Mouse (Mus musculus) megakaryocyte, embryonic 14.5 days (primary cell): Measurements from ENCODE around the gene Lbh. TPM values are rescaled to one million over a fixed set of nuclear protein-coding genes. Genes with fewer than 3 reads are reported as not detected.
A peak's percentile ranks its signal among the peaks of the same experiment; 100 is the strongest.

Experiments used
- H3K27me3 ChIP-seq: replicated peaks from 2 replicates; pipeline ENCODE3; 2012; ENCODE audit warnings: inconsistent platforms
- H3K36me3 ChIP-seq: replicated peaks from 2 replicates; pipeline ENCODE3; 2012; ENCODE audit warnings: low read length, inconsistent platforms, mixed read lengths
- H3K4me1 ChIP-seq: 2 replicates; pipeline ENCODE4 v1.6.1; 2012; ENCODE audit warnings: inconsistent platforms
- H3K4me3 ChIP-seq: replicated peaks from 2 replicates; pipeline ENCODE3; 2012; ENCODE audit warnings: moderate library complexity, mild to moderate bottlenecking, inconsistent platforms
- H3K9me3 ChIP-seq: 2 replicates; pipeline ENCODE4 v1.6.1; 2012; ENCODE audit warnings: inconsistent platforms
- FLI1 ChIP-seq: IDR thresholded peaks from 2 replicates; pipeline ENCODE4 v1.6.1; 2012; ENCODE audit warnings: low read length, inconsistent platforms, mixed read lengths
- GATA1 ChIP-seq: IDR thresholded peaks from 3 replicates; pipeline ENCODE4 v1.6.1; 2012; ENCODE audit warnings: mixed read lengths, low read length, inconsistent platforms, borderline replicate concordance
- polyA plus RNA-seq: library from polyadenylated mRNA; stranded (reverse); fragments of >175 nt; gene quantifications from 2 replicates; pipeline ENCODE4 v1.2.3, GENCODE M21; 2012; ENCODE audit warnings: low replicate concordance; ENCODE audit not compliant: insufficient read depth

Gene Lbh
- polyA plus RNA-seq, 1 experiment: 15.9 TPM

DNA sequence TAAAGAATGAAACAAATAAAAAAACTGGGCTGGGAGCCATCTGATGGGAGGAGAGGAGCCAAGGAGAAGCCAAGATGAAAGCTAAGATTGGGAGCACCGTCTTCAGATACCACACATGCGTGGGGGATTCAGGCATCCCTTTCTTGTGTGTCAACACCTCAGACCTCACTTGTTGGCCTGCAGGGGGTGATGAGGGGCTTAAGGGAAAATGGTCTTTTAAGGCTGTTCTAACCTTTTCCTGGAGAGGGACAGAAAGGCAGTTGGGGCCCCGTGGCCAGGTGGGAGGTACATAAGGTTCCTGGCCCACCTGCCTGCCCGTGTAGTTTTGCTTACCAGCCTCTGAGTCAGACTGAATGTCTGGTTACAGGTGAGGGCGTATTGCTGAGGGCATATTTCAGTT, 4.1 kb downstream of the Lbh start:
- no peak overlapping the region for H3K4me3 ChIP-seq
- no peaks in the 10 kb centered on the region for H3K9me3 ChIP-seq
- H3K36me3 ChIP-seq: peaks cover 59% of the 10 kb centered on the region
- H3K27me3 ChIP-seq: peaks cover 11% of the 10 kb centered on the region
- H3K4me1 ChIP-seq: peaks cover 56% of the 10 kb centered on the region
- no peak for TF ChIP-seq FLI1
- TF ChIP-seq GATA1: no peak

GRCm38 (mm10) chr17:72923283-72923682, 5.2 kb downstream of the Lbh start:
- H3K4me1 ChIP-seq: peaks cover 54% of the 10 kb centered on the region
- H3K4me3 ChIP-seq: no peak overlapping the region
- no peak for TF ChIP-seq FLI1
- TF ChIP-seq GATA1: no peak
- H3K27me3 ChIP-seq: peaks cover 11% of the 10 kb centered on the region
- H3K36me3 ChIP-seq: peaks cover 59% of the 10 kb centered on the region
- no peaks in the 10 kb centered on the region for H3K9me3 ChIP-seq

DNA sequence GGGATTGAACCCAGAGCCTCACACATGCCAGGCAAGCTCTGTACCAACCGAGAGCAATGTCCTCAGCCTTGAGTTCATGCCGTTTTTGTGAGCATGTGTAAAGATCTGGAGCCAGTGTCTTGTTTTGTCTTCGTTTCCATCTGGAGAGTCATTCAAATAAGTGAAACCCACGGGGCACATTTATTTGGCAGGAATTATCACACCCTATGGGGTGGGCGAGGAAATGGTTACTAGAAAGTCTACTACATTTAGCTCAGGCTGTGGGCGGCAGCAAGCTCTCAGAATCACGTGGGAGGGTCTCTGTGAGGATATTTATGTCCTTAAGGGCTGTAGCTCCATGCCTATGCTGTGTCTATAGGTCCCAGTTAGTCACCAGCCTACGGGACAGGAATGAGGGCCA, 6.2 kb downstream of the Lbh start:
- Histone ChIP-seq H3K4me1 (peaks cover 44% of the 10 kb centered on the region), H3K27me3 (peaks cover 4% of the 10 kb centered on the region), H3K36me3 (peaks cover 61% of the 10 kb centered on the region), H3K4me3 (no peak overlapping the region), H3K9me3 (no peaks in the 10 kb centered on the region)
- no peak for TF ChIP-seq GATA1
- TF ChIP-seq FLI1: no peak

GRCm38 (mm10) chr17:72925111-72925510, 7.0 kb downstream of the Lbh start:
- TF ChIP-seq GATA1 (no peak), FLI1 (no peak)
- H3K27me3 ChIP-seq: no peaks in the 10 kb centered on the region
- peaks cover 39% of the 10 kb centered on the region for H3K4me1 ChIP-seq
- no peak overlapping the region for H3K4me3 ChIP-seq
- H3K36me3 ChIP-seq: peaks cover 63% of the 10 kb centered on the region
- H3K9me3 ChIP-seq: no peaks in the 10 kb centered on the region

DNA sequence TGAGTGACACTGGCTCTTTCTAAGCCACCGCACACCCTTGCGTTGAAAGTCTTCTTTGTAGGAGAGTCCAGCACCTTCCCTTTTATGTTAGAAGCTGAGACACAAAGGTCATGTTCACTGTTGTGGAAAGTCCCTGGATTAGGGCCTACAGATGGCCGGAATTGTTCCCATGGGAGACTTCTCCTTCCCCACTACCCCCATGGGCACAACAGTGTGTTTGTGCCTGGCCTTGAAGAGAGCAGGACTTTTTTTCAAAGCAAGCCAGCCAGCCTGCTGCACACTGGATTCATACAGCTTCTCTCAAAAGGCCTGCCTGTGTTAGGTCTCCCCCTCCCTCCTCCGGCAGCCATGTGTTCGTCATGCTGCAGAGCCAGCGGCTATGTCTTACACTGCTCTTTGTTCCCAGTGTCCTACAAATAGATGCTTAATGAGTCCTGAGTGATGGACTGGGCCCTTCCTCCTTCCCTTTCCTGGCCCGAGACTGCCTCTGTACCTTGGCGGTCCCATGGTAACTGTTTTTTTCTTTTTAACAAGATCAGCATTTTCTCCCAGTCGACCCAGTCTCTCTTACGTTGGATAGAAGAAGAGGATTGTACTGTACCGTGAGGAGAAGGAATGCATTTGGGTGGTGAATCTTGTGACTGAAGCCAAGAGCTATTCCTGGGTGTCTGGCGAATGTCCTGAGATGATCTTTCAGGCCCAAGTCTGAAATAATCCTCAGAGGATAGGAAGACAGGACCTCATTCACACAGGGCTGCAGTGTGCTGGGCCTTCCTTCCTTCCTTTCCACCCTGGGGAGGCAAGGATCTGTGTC, 7.9 kb downstream of the Lbh start:
- Histone ChIP-seq H3K9me3 (no peaks in the 10 kb centered on the region), H3K27me3 (no peaks in the 10 kb centered on the region), H3K36me3 (peaks cover 65% of the 10 kb centered on the region), H3K4me3 (no peak overlapping the region), H3K4me1 (peaks cover 39% of the 10 kb centered on the region)
- no peak for TF ChIP-seq GATA1
- TF ChIP-seq FLI1: no peak

DNA sequence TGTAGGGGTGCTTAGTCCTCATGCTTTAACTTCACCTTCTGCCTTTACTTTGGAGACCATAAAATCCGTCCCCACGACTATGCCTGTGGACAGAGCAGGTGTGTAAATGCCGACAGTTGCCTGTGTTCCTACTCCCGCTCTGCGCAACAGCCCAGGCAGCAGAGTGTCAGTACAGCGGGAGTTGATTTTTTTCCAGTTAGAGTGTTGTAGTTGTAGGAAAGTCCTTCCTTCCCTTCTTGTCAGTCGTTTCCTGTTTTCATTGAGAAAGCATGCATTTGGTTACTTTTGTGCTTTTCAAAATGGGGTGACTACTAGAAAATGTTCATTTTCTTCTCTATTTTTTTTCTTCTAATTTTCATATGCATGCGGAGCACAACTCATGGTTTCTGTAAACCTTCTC, 8.9 kb downstream of the Lbh start:
- no peak for TF ChIP-seq FLI1
- no peak for TF ChIP-seq GATA1
- no peaks in the 10 kb centered on the region for H3K9me3 ChIP-seq
- peak overlapping the region; percentile 12 for H3K4me3 ChIP-seq
- H3K27me3 ChIP-seq: no peaks in the 10 kb centered on the region
- peaks cover 56% of the 10 kb centered on the region for H3K36me3 ChIP-seq
- H3K4me1 ChIP-seq: peaks cover 39% of the 10 kb centered on the region

- TF ChIP-seq FLI1 (no peak), GATA1 (no peak)
- Histone ChIP-seq H3K27me3 (no peaks in the 10 kb centered on the region), H3K4me1 (peaks cover 58% of the 10 kb centered on the region), H3K9me3 (no peaks in the 10 kb centered on the region), H3K36me3 (peaks cover 23% of the 10 kb centered on the region), H3K4me3 (no peak overlapping the region)
Observed at GRCm38 (mm10) chr17:72933116-72933515, 15.0 kb downstream of the Lbh start.

GRCm38 (mm10) chr17:72934146-72934545, 16.0 kb downstream of the Lbh start:
- Histone ChIP-seq H3K36me3 (peaks cover 30% of the 10 kb centered on the region), H3K9me3 (no peaks in the 10 kb centered on the region), H3K4me3 (no peak overlapping the region), H3K4me1 (peaks cover 63% of the 10 kb centered on the region), H3K27me3 (no peaks in the 10 kb centered on the region)
- TF ChIP-seq GATA1 (no peak), FLI1 (no peak)

GRCm38 (mm10) chr17:72934653-72935052, 16.5 kb downstream of the Lbh start:
- Histone ChIP-seq H3K9me3 (no peaks in the 10 kb centered on the region), H3K4me3 (no peak overlapping the region), H3K27me3 (no peaks in the 10 kb centered on the region), H3K36me3 (peaks cover 30% of the 10 kb centered on the region), H3K4me1 (peaks cover 66% of the 10 kb centered on the region)
- TF ChIP-seq GATA1 (no peak), FLI1 (no peak)

- peaks cover 40% of the 10 kb centered on the region for H3K36me3 ChIP-seq
- H3K27me3 ChIP-seq: no peaks in the 10 kb centered on the region
- peaks cover 72% of the 10 kb centered on the region for H3K4me1 ChIP-seq
- no peak for TF ChIP-seq FLI1
- TF ChIP-seq GATA1: 0 out of 3 replicates have a peak, but pooled peaks have one; percentile 18
- peak overlapping the region; percentile 64 for H3K4me3 ChIP-seq
- H3K9me3 ChIP-seq: peaks cover 11% of the 10 kb centered on the region
Observed at GRCm38 (mm10) chr17:72935921-72936320, 17.8 kb downstream of the Lbh start.
